Mouse (Mus musculus) forebrain, embryonic 13.5 days (tissue): Measurements from ENCODE around the gene Wnt5b. TPM values are rescaled to one million over a fixed set of nuclear protein-coding genes. Genes with fewer than 3 reads are reported as not detected.
"Not testable (repeated sequence)": the region's sequence is repeated elsewhere in the genome, so short reads cannot be mapped to it uniquely, and the experiment has no call there.

Source experiments
- ATAC-seq: fragments of 200-750 bp; cut with Nextera tagmentation; 2 replicates; pipeline ENCODE4 v1.8.0; 2017
- H3K27ac ChIP-seq: fragments of 300-500 bp; sonication (generic); 2 replicates; pipeline ENCODE4 v1.5.1; 2015; ENCODE audit warnings: inconsistent platforms, mild to moderate bottlenecking, moderate library complexity
- H3K27me3 ChIP-seq: fragments of 300-500 bp; sonication (generic); 2 replicates; pipeline ENCODE4 v1.6.1; 2015; ENCODE audit warnings: mild to moderate bottlenecking, inconsistent platforms
- H3K36me3 ChIP-seq: fragments of 300-500 bp; sonication (generic); 2 replicates; pipeline ENCODE4 v1.6.1; 2015; ENCODE audit warnings: mild to moderate bottlenecking, inconsistent platforms; ENCODE audit not compliant: poor library complexity, severe bottlenecking
- H3K4me1 ChIP-seq: fragments of 300-500 bp; sonication (generic); 2 replicates; pipeline ENCODE4 v1.6.1; 2015; ENCODE audit warnings: inconsistent platforms
- H3K4me2 ChIP-seq: fragments of 300-500 bp; sonication (generic); 2 replicates; pipeline ENCODE4 v1.6.1; 2015; ENCODE audit warnings: inconsistent platforms, mild to moderate bottlenecking, moderate library complexity
- H3K4me3 ChIP-seq: fragments of 300-500 bp; sonication (generic); 2 replicates; pipeline ENCODE4 v1.5.1; 2015; ENCODE audit warnings: mild to moderate bottlenecking, inconsistent platforms
- H3K9ac ChIP-seq: fragments of 300-500 bp; sonication (generic); 2 replicates; pipeline ENCODE4 v1.6.1; 2015; ENCODE audit warnings: mild to moderate bottlenecking, inconsistent platforms
- H3K9me3 ChIP-seq: fragments of 300-500 bp; sonication (generic); replicated peaks from 2 replicates; pipeline ENCODE4 v1.6.1; 2016; ENCODE audit warnings: inconsistent platforms
- WGBS: fragments of 180-500 bp; shearing (Covaris S2); methylation state at CpG from one replicate; pipeline ENCODE4 v1.1.7; 2015; 5-methylcytosine and 5-hydroxymethylcytosine counted together
- polyA plus RNA-seq: library from polyadenylated mRNA; unstranded; fragments of >200 nt; fragmentation: Nextera tagmentation; extraction: Ambion mirVana; gene quantifications from 2 replicates; pipeline ENCODE4 v1.2.1, GENCODE M21; 2015

The Wnt5b gene
- polyA plus RNA-seq, 1 experiment from 2014 or later: 4.5 TPM

GRCm38 (mm10) chr6:119443742-119444645 is 100.2 kb downstream of the Wnt5b start:
- Histone ChIP-seq H3K4me1 (peaks cover 16% of the 10 kb centered on the region), H3K4me3 (no peak overlapping the region), H3K9me3 (no peaks in the 10 kb centered on the region), H3K9ac (no peak overlapping the region), H3K27me3 (no peaks in the 10 kb centered on the region), H3K36me3 (no peaks in the 10 kb centered on the region), H3K27ac (no peak overlapping the region; the same call in 1 of the 2 replicates), H3K4me2 (no peak overlapping the region)
- WGBS: 54% methylated on average over 12 of the region's 12 CpGs
- ATAC-seq: peak; percentile 70

GRCm38 (mm10) chr6:119442729-119443128 is 101.4 kb downstream of the Wnt5b start:
- H3K9me3 ChIP-seq, H3K36me3 ChIP-seq, ATAC-seq, H3K4me3 ChIP-seq, H3K9ac ChIP-seq, H3K4me2 ChIP-seq, H3K27me3 ChIP-seq, H3K4me1 ChIP-seq, H3K27ac ChIP-seq: not testable (repeated sequence)
- 86% methylated on average over 5 of the region's 5 CpGs for WGBS

GRCm38 (mm10) chr6:119437894-119438761 is 106.0 kb downstream of the Wnt5b start:
- H3K27ac ChIP-seq: no peak overlapping the region
- no peaks in the 10 kb centered on the region for H3K9me3 ChIP-seq
- no peak overlapping the region for H3K9ac ChIP-seq
- no peaks in the 10 kb centered on the region for H3K36me3 ChIP-seq
- no peaks in the 10 kb centered on the region for H3K27me3 ChIP-seq
- WGBS: 57% methylated on average over 8 of the region's 8 CpGs
- no peak overlapping the region for H3K4me3 ChIP-seq
- 0 out of 2 replicates have a peak, but pooled peaks have one; percentile 53 for ATAC-seq
- no peaks in the 10 kb centered on the region for H3K4me1 ChIP-seq
- H3K4me2 ChIP-seq: no peak overlapping the region

GRCm38 (mm10) chr6:119434394-119434793 is 109.8 kb downstream of the Wnt5b start:
- Histone ChIP-seq H3K4me2 (no peak overlapping the region), H3K27me3 (no peaks in the 10 kb centered on the region), H3K9ac (no peak overlapping the region), H3K27ac (no peak overlapping the region), H3K4me3 (no peak overlapping the region), H3K4me1 (no peaks in the 10 kb centered on the region), H3K9me3 (no peaks in the 10 kb centered on the region), H3K36me3 (no peaks in the 10 kb centered on the region)
- no peak for ATAC-seq
- 95% methylated on average over 4 of the region's 4 CpGs for WGBS

DNA sequence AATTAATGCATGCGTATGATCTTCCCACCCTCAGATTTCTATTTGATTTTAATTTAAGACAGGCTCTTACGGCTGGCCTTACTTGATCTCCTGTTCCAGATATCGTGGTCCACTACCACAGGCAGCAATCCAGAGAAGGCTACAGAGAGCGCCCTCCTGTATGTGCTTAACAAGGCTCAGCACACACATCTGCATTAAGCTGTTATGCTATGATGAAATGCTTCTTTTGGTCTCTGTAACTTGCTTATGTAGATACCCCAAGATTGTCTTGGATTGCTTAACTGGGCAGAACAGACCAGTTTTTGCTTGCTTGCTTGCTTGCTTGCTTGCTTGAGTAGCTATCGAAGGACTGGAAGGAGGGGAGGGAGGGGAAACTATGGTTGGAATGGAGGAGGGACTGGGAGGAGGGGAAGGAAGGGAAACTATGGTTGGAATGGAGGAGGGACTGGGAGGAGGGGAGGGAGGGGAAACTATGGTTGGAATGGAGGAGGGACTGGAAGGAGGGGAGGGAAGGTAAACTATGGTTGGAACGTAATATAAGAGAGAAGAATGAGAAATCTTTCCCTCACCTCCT is 112.3 kb downstream of the Wnt5b start:
- no peak overlapping the region for H3K4me2 ChIP-seq
- ATAC-seq: no peak
- no peaks in the 10 kb centered on the region for H3K4me1 ChIP-seq
- no peaks in the 10 kb centered on the region for H3K36me3 ChIP-seq
- no peaks in the 10 kb centered on the region for H3K27me3 ChIP-seq
- H3K9me3 ChIP-seq: no peaks in the 10 kb centered on the region
- no peak overlapping the region for H3K27ac ChIP-seq
- 89% methylated on average over 6 of the region's 6 CpGs for WGBS
- H3K9ac ChIP-seq: no peak overlapping the region
- H3K4me3 ChIP-seq: no peak overlapping the region

GRCm38 (mm10) chr6:119430508-119430907 is 113.6 kb downstream of the Wnt5b start:
- H3K9ac ChIP-seq: no peak overlapping the region
- no peaks in the 10 kb centered on the region for H3K4me1 ChIP-seq
- no peaks in the 10 kb centered on the region for H3K9me3 ChIP-seq
- no peak overlapping the region for H3K4me3 ChIP-seq
- no peaks in the 10 kb centered on the region for H3K27me3 ChIP-seq
- no peak overlapping the region for H3K4me2 ChIP-seq
- peak; percentile 21; the same call in 1 of the 2 replicates for ATAC-seq
- H3K36me3 ChIP-seq: no peaks in the 10 kb centered on the region
- 54% methylated on average over 2 of the region's 2 CpGs for WGBS
- no peak overlapping the region for H3K27ac ChIP-seq

- Histone ChIP-seq H3K4me3 (no peak overlapping the region), H3K36me3 (no peaks in the 10 kb centered on the region), H3K4me1 (no peaks in the 10 kb centered on the region), H3K27ac (no peak overlapping the region), H3K27me3 (no peaks in the 10 kb centered on the region), H3K9ac (no peak overlapping the region), H3K4me2 (no peak overlapping the region), H3K9me3 (no peaks in the 10 kb centered on the region)
- ATAC-seq: no peak
- 94% methylated on average over 13 of the region's 13 CpGs for WGBS
Measured at GRCm38 (mm10) chr6:119429311-119429710, 114.8 kb downstream of the Wnt5b start.

- Histone ChIP-seq H3K27ac (no peak overlapping the region), H3K27me3 (no peaks in the 10 kb centered on the region), H3K4me2 (no peak overlapping the region), H3K9ac (no peak overlapping the region), H3K9me3 (no peaks in the 10 kb centered on the region), H3K36me3 (no peaks in the 10 kb centered on the region), H3K4me3 (no peak overlapping the region), H3K4me1 (no peaks in the 10 kb centered on the region)
- WGBS: 87% methylated on average over 3 of the region's 3 CpGs
- ATAC-seq: no peak
Measured at GRCm38 (mm10) chr6:119428611-119429010, 115.5 kb downstream of the Wnt5b start.

GRCm38 (mm10) chr6:119421001-119421400 is 123.1 kb downstream of the Wnt5b start:
- H3K4me1 ChIP-seq: peaks cover 14% of the 10 kb centered on the region
- no peaks in the 10 kb centered on the region for H3K27me3 ChIP-seq
- H3K4me3 ChIP-seq: no peak overlapping the region
- H3K4me2 ChIP-seq: no peak overlapping the region
- H3K27ac ChIP-seq: no peak overlapping the region
- H3K36me3 ChIP-seq: no peaks in the 10 kb centered on the region
- no peak overlapping the region for H3K9ac ChIP-seq
- 95% methylated on average over 4 of the region's 4 CpGs for WGBS
- no peaks in the 10 kb centered on the region for H3K9me3 ChIP-seq
- no peak for ATAC-seq

DNA sequence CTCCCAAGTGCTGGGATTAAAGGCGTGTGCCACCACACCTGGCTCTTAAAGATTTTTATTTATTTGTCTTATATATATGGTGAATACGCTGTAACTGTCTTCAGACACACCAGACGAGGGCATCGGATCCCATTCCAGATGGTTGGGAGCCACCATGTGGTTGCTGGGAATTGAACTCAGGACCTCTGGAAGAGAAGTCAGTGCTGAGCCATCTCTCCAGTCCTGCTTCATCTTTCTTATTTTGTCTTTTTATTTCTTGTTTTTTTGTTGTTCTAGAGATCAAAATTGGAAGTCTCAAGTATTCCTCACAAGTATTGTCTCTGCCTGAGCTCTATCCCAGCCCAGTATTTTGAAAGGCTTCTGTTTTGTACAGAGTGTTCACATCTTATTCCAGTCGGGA is 123.8 kb downstream of the Wnt5b start:
- Histone ChIP-seq H3K27ac (no peak overlapping the region), H3K4me1 (peaks cover 14% of the 10 kb centered on the region), H3K9ac (no peak overlapping the region), H3K4me3 (no peak overlapping the region), H3K4me2 (no peak overlapping the region), H3K27me3 (no peaks in the 10 kb centered on the region), H3K9me3 (no peaks in the 10 kb centered on the region), H3K36me3 (no peaks in the 10 kb centered on the region)
- 93% methylated on average over 5 of the region's 5 CpGs for WGBS
- ATAC-seq: no peak

DNA sequence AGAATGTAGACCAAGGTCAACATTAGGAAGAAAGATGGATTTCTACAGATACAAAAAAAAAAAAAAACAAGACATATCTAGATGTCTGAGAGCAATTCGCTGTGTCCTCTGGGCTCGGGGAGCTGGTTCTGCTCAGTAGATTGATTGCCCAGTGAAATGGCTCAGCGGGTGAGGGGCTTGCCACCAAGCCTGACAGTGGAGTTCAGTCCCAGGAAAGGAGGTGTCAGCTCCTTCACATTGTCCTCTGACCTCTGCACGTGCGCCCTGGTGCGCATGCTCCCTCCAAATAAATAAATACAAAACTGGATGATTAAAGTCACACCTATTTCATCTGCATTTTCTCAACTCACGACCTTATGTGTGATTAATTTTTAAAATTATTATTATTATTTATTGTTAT is 124.7 kb downstream of the Wnt5b start:
- WGBS: 32% methylated on average over 7 of the region's 7 CpGs
- peaks cover 14% of the 10 kb centered on the region for H3K4me1 ChIP-seq
- H3K27me3 ChIP-seq: no peaks in the 10 kb centered on the region
- no peak overlapping the region for H3K27ac ChIP-seq
- no peak for ATAC-seq
- no peak overlapping the region for H3K4me2 ChIP-seq
- H3K4me3 ChIP-seq: no peak overlapping the region
- no peaks in the 10 kb centered on the region for H3K36me3 ChIP-seq
- H3K9ac ChIP-seq: no peak overlapping the region
- no peaks in the 10 kb centered on the region for H3K9me3 ChIP-seq
